Mouse (Mus musculus): ENCODE measurements around the gene Pcp4.

GRCm38 (mm10) chr16:96528471-96528870 is 61.1 kb downstream of the Pcp4 start:
- TF ChIP-seq POLR2A (IDR thresholded peaks at IDR 0.05; ENCODE audit: control insufficient read depth, low read depth, low read length) (no peak), CTCF (IDR thresholded peaks at IDR 0.05; ENCODE audit: control insufficient read depth, insufficient read depth, insufficient replicate concordance, low read depth, low read length) (no peak)

Data from testis, adult 2 months (tissue).